Mouse (Mus musculus) heart, embryonic 10.5 days (tissue): ENCODE measurements around the gene Slc51a. TPM values are rescaled to one million over a fixed set of nuclear protein-coding genes. Genes with fewer than 3 reads are reported as not detected.

Experiments used
- DNase-seq: peaks from one replicate; pipeline ENCODE4 v3.0.0-alpha.2; 2017; ENCODE audit warnings: low spot score
- H3K27ac ChIP-seq: fragments of 300-500 bp; sonication (generic); 2 replicates; pipeline ENCODE4 v1.5.1; 2016; ENCODE audit warnings: mild to moderate bottlenecking
- H3K27me3 ChIP-seq: fragments of 300-500 bp; sonication (generic); 2 replicates; pipeline ENCODE4 v1.6.1; 2016; ENCODE audit warnings: mild to moderate bottlenecking; ENCODE audit not compliant: poor library complexity, insufficient read depth, severe bottlenecking
- H3K36me3 ChIP-seq: fragments of 300-500 bp; sonication (generic); 2 replicates; pipeline ENCODE4 v1.6.1; 2016; ENCODE audit warnings: mild to moderate bottlenecking, moderate library complexity
- H3K4me1 ChIP-seq: fragments of 300-500 bp; sonication (generic); 2 replicates; pipeline ENCODE4 v1.6.1; 2016; ENCODE audit warnings: mild to moderate bottlenecking
- H3K4me3 ChIP-seq: fragments of 300-500 bp; sonication (generic); 2 replicates; pipeline ENCODE4 v1.5.1; 2016; ENCODE audit warnings: mild to moderate bottlenecking, moderate library complexity
- H3K9me3 ChIP-seq: fragments of 300-500 bp; sonication (generic); 2 replicates; pipeline ENCODE4 v1.6.1; 2016; ENCODE audit warnings: mild to moderate bottlenecking, moderate library complexity
- WGBS: fragments of 180-500 bp; shearing (Covaris S2); methylation state at CpG from one replicate; pipeline ENCODE4 v1.1.7; 2016; 5-methylcytosine and 5-hydroxymethylcytosine counted together
- polyA plus RNA-seq: library from polyadenylated mRNA; unstranded; fragments of >200 nt; fragmentation: Nextera tagmentation; extraction: Ambion mirVana; gene quantifications from 2 replicates; pipeline ENCODE4 v1.2.1, GENCODE M21; 2016

The Slc51a gene
- polyA plus RNA-seq, 1 experiment from 2014 or later, result 4.2 TPM

- no peak overlapping the region for H3K27ac ChIP-seq
- H3K9me3 ChIP-seq, result no peaks in the 10 kb centered on the region
- no peak for DNase-seq
- H3K4me1 ChIP-seq, result peaks cover 37% of the 10 kb centered on the region
- no peaks in the 10 kb centered on the region; the same call in 1 of the 2 replicates for H3K27me3 ChIP-seq
- WGBS, result 69% methylated on average over 2 of the region's 2 CpGs
- H3K36me3 ChIP-seq, result no peaks in the 10 kb centered on the region
- no peak overlapping the region for H3K4me3 ChIP-seq
These were observed 8.3 kb downstream of the Slc51a start for GRCm38 (mm10) chr16:32479415-32479814.

DNA sequence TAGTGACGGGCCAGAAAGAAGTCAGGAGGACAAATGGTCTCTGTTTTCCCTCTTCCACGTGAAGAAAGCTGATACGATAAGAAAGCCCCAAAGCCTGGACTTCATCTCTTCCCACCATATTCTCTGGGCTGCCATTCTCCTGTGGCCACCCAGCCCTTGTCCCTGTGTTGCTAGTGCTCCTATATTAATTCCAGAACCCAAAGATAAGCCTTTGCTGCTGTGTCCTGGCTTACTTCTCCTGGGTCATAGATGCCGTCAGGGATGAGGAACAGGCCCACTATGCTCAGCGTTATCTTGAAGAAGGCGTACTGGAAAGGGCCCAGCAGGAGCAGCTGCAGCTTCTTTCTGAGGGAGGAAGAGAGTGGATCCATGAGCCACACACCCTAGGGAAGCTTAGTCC, 10.4 kb downstream of the Slc51a start:
- no peak overlapping the region for H3K4me3 ChIP-seq
- H3K27ac ChIP-seq, result peak overlapping the region; percentile 72
- H3K36me3 ChIP-seq, result peaks cover 15% of the 10 kb centered on the region; the same call in 1 of the 2 replicates
- peak; percentile 78 for DNase-seq
- WGBS, result 34% methylated on average over 6 of the region's 6 CpGs
- H3K9me3 ChIP-seq, result no peaks in the 10 kb centered on the region
- H3K4me1 ChIP-seq, result peaks cover 33% of the 10 kb centered on the region
- H3K27me3 ChIP-seq, result no peaks in the 10 kb centered on the region; the same call in 1 of the 2 replicates

DNA sequence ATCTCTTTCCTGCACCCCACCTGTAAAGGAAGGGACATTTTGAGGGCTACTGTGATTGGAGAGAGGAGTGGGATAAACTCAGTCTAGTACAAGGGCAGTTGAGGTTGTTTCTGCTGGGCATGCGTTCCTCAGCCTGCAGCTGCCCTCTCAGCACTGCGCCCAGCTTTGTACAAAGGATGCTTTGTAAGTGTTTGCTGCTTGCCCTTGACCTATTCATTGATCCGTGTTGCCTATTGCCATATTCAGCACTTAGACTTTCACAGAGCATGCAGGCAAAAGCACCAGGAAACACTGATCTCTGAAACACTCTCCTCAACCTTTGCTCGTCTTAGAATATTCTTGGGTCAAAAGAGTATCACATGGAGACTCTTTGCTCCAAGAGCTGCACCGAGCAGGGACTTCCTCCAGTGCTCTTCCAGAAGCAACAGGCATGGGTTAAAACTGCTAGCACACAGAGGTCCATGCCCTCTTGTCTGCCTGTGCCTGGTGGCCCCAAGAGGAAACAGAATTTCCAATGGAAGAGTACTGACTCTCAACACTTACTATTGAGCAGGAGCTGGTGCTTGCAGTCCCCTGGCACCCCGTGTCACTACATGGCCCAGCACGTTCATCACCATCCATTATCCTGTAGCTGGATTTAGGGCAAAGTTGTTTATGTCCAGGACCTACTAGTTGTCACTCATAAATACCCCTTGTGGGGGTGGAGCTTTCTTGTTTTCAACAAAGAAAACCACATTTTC, 15.2 kb downstream of the Slc51a start:
- Histone ChIP-seq H3K36me3 (peaks cover 61% of the 10 kb centered on the region), H3K4me1 (peaks cover 19% of the 10 kb centered on the region), H3K4me3 (no peak overlapping the region), H3K27me3 (no peaks in the 10 kb centered on the region), H3K9me3 (no peaks in the 10 kb centered on the region), H3K27ac (no peak overlapping the region)
- DNase-seq, result no peak
- 86% methylated on average over 7 of the region's 7 CpGs for WGBS

DNA sequence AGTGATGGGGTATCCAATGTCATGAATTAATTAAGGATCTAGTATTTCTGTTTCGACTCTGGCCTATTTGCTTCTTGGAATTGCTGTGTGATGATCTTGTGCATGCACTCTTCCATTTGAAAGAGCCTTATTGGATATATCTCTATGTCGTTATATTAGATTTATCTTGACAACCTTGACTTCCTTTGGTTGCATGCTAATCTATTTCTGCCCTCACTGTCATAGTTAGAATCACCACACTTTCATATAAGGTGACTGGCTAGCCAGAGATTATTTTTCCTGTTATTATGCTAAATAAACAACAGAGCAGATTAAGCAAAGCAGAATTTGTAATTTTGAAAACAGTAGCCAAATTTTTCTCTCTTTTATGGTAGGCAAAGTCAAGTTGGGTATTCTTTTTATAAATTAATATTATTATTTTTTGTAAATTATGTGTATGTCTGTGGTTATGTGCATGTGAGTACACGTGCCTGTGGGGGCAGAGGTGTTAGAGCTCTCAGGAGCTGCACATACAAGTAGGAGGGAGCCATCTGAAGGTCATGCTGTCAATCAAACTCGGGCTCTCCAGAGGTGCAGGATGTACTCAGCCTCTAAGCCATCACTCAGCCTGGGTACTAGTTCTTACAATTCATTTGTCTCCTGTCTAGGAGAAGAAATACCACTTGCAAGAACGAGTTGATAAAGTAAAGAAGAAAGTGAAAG, 18.1 kb downstream of the Slc51a start:
- no peaks in the 10 kb centered on the region for H3K9me3 ChIP-seq
- H3K27ac ChIP-seq, result no peak overlapping the region
- DNase-seq, result no peak
- H3K4me1 ChIP-seq, result peaks cover 6% of the 10 kb centered on the region; the same call in 1 of the 2 replicates
- 71% methylated on average over 5 of the region's 5 CpGs for WGBS
- peaks cover 76% of the 10 kb centered on the region for H3K36me3 ChIP-seq
- H3K27me3 ChIP-seq, result no peaks in the 10 kb centered on the region
- no peak overlapping the region for H3K4me3 ChIP-seq

DNA sequence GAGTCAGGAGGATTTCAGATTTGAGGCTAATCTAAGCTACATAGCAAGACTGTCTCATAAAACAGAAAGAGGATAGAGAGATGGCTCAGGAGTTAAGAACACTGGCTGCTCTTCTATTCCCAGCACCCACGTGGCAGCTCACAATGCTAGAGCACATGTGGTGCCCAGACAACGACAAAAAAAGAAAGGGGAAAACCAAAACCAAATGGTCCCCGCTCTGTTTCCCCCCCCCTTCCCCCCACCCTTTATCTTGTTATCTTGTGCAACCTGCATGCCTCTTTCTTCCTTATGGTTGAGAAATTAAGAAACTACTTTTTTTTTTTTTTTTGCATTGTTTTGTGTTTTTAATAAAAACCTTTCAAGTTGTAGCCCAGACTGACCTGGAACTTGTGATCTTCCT, 19.2 kb downstream of the Slc51a start:
- 83% methylated on average over 3 of the region's 3 CpGs for WGBS
- no peak for DNase-seq
- no peak overlapping the region for H3K27ac ChIP-seq
- H3K9me3 ChIP-seq, result no peaks in the 10 kb centered on the region
- no peak overlapping the region for H3K4me3 ChIP-seq
- H3K27me3 ChIP-seq, result no peaks in the 10 kb centered on the region
- peaks cover 78% of the 10 kb centered on the region for H3K36me3 ChIP-seq
- H3K4me1 ChIP-seq, result peaks cover 7% of the 10 kb centered on the region

DNA sequence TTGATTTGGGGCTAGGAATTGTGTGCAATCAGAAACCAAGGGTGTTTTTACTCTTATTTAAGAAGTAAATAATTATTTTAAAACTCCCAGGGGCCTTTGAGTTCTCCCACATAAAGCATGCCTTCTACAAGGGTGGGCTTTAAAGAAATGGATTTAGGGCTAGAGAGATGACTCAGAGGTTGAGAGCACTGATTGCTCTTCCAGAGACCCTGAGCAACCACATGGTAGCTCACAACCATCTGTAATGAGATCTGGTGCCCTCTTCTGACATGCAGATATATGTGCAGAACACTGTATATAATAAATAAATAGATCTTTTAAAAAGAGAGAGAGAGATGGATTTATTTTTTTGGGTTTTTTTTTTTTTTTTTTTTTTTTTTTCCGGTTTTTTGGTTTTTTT, 22.8 kb downstream of the Slc51a start:
- H3K36me3 ChIP-seq, result peaks cover 51% of the 10 kb centered on the region
- no peak overlapping the region for H3K27ac ChIP-seq
- no peaks in the 10 kb centered on the region for H3K27me3 ChIP-seq
- no peaks in the 10 kb centered on the region for H3K9me3 ChIP-seq
- no peak for DNase-seq
- peaks cover 11% of the 10 kb centered on the region for H3K4me1 ChIP-seq
- no peak overlapping the region for H3K4me3 ChIP-seq
- 0% methylated on average over 1 of the region's 1 CpGs for WGBS

- Histone ChIP-seq H3K27ac (peak overlapping the region; percentile 81), H3K36me3 (peaks cover 40% of the 10 kb centered on the region), H3K9me3 (no peaks in the 10 kb centered on the region), H3K27me3 (no peaks in the 10 kb centered on the region), H3K4me3 (no peak overlapping the region), H3K4me1 (peaks cover 11% of the 10 kb centered on the region)
- WGBS, result 37% methylated on average over 2 of the region's 2 CpGs
- no peak for DNase-seq
These were observed 24.3 kb downstream of the Slc51a start for GRCm38 (mm10) chr16:32463426-32463825.

- no peaks in the 10 kb centered on the region for H3K27me3 ChIP-seq
- no peaks in the 10 kb centered on the region for H3K9me3 ChIP-seq
- H3K4me1 ChIP-seq, result peaks cover 11% of the 10 kb centered on the region
- no peak overlapping the region for H3K4me3 ChIP-seq
- DNase-seq, result no peak
- WGBS, result 91% methylated on average over 16 of the region's 16 CpGs
- peaks cover 35% of the 10 kb centered on the region for H3K36me3 ChIP-seq
- H3K27ac ChIP-seq, result peak overlapping the region; percentile 81
These were observed 24.7 kb downstream of the Slc51a start for GRCm38 (mm10) chr16:32462950-32463349.

DNA sequence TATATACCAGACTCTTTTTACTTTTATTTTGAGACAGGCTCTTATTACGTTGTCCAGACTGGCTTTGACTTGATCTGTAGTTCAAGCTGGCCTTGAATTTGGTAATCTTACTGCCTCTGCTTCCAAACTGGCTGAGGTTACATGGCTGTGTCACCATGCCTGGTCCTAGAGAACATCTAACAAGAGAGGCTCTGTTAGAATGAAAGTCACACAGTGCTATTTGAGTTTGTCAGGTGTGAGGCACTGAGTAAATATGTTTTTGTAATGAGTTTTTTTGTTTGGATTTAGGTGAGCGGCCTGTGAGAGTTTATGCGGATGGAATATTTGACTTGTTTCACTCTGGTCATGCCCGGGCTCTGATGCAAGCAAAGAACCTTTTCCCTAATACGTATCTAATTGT, 26.0 kb downstream of the Slc51a start:
- no peak for DNase-seq
- 92% methylated on average over 5 of the region's 5 CpGs for whole genome bisulfite sequencing
- no peak overlapping the region for H3K4me3 ChIP-seq
- no peaks in the 10 kb centered on the region for H3K9me3 ChIP-seq
- no peaks in the 10 kb centered on the region for H3K27me3 ChIP-seq
- H3K4me1 ChIP-seq, result peaks cover 11% of the 10 kb centered on the region
- no peak overlapping the region for H3K27ac ChIP-seq
- H3K36me3 ChIP-seq, result peaks cover 26% of the 10 kb centered on the region

DNA sequence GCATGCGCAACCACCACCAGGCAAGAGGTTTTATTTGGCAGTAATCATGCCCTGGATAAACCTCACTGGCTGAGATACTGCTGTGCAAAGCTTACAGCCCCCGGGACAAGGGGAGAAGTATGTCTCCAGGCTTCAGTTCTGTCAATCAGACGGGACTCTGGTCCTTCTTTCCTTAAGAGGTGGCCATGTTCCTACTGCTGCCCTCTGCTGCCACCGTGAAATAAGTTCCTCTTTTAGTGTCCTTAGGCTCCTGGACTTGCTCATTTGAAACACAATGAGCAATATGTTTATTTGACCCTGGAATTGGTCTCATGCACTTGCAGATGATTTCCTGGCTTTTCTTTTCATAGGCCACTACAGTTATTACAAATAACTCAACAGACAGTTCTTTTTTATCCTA, 27.2 kb downstream of the Slc51a start:
- H3K27me3 ChIP-seq, result no peaks in the 10 kb centered on the region
- 56% methylated on average over 4 of the region's 4 CpGs for WGBS
- DNase-seq, result no peak
- no peaks in the 10 kb centered on the region for H3K9me3 ChIP-seq
- H3K27ac ChIP-seq, result no peak overlapping the region
- no peak overlapping the region for H3K4me3 ChIP-seq
- H3K4me1 ChIP-seq, result peaks cover 11% of the 10 kb centered on the region
- peaks cover 33% of the 10 kb centered on the region for H3K36me3 ChIP-seq

DNA sequence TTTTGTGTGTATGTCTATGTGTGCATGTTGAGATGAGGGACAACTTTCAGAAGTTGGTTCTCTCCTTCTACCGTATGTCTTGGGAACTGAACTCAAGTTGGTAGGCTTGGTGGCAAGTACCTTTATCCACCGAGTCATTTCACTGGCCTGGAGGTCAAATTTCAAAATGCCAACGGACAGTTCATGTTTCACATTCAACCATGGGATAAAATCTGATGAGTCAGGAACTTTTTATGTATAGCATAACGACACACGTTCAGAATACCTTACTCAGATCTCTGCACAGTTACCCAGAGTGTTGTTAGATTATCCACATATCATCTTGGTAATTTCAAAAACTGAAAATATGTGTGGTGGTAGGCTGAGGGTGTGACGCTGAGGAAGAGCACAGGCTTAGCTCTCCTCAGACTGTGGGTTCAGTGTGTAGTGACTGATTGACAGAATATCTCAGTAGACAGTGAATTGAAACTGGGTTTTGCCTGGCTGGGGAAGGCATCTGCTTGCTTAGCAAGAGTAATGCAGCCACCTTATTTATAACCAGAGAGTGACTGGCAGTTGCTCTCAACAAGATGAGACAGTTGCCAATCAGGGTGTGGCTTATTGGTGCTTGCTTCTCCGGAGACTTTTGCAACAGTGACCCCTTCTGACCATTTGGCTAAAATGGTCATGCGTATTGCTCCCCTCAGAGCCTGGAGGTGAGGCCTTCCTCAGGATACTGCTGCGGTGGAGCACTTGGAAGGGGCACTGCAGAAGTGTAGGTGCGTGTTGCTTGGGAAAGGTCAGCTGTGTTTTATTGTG, 29.9 kb downstream of the Slc51a start:
- Histone ChIP-seq H3K4me1 (peaks cover 1% of the 10 kb centered on the region; the same call in 1 of the 2 replicates), H3K27me3 (no peaks in the 10 kb centered on the region), H3K27ac (no peak overlapping the region), H3K36me3 (peaks cover 36% of the 10 kb centered on the region), H3K9me3 (no peaks in the 10 kb centered on the region), H3K4me3 (no peak overlapping the region)
- no peak for DNase-seq
- 62% methylated on average over 10 of the region's 10 CpGs for WGBS

DNA sequence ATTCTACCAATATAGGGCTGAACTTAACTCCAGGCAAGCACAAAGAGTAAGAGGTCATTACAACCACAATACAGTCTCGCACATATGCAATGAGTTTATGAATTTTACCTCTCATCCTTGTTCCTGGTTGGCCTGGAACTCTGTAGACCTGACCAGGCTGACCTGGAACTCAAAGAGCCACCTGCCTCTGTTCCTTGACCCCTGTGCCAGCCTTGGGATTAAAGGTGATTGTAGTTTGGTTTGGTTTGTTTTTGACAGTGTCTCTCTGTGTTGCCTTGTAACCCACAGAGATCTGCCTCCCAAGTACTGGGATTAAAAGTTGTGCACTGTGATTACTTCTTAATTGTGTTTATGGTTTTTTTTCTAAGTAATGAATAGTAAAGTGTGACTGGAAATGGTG, 30.9 kb downstream of the Slc51a start:
- Histone ChIP-seq H3K36me3 (peaks cover 41% of the 10 kb centered on the region), H3K27me3 (no peaks in the 10 kb centered on the region), H3K9me3 (no peaks in the 10 kb centered on the region), H3K4me1 (no peaks in the 10 kb centered on the region; the same call in 1 of the 2 replicates), H3K4me3 (no peak overlapping the region), H3K27ac (no peak overlapping the region)
- DNase-seq, result no peak
- 91% methylated on average over 1 of the region's 1 CpGs for WGBS

DNA sequence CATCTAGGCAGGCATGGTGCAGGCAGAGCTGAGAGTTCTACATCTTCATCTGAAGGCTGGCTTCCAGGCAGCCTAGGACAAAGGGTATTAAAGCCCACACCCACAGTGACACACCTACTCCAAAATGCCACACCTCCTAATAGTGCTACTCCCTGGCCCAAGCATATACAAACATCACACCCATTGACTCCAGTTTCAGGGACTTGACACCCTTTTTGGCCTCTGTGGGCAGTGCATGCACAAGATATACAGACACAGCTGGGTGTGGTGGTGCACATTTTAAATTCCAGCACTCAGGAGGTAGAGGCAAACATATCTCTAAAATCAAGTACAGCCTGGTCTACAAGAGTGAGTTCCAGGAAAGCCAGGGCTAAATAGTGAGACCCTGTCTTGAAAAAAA, 31.6 kb downstream of the Slc51a start:
- Histone ChIP-seq H3K27me3 (no peaks in the 10 kb centered on the region), H3K4me1 (no peaks in the 10 kb centered on the region; the same call in 1 of the 2 replicates), H3K4me3 (no peak overlapping the region), H3K9me3 (no peaks in the 10 kb centered on the region), H3K27ac (no peak overlapping the region), H3K36me3 (peaks cover 43% of the 10 kb centered on the region)
- no peak for DNase-seq
